Mouse (Mus musculus) left cerebral cortex, postnatal 14 days (tissue): ENCODE data around the gene Clic1. TPM values are rescaled to one million over a fixed set of nuclear protein-coding genes. Genes with fewer than 3 reads are reported as not detected.

ENCODE experiments used
- DNase-seq, 2 experiments: peaks; one replicate each; pipeline ENCODE4 v3.0.0; 2021 to 2022; ENCODE audit warnings: low spot score in 2 of 2, mixed read lengths in 1 of 2
- intact Hi-C: fragments of 180-260 bp; cut with DNase I; formaldehyde crosslinking; loops from one replicate; pipeline ENCODE4 v1.15.1; 2025
- total RNA-seq, 2 experiments: library from RNA; stranded (reverse); gene quantifications; 2 replicates each; pipeline ENCODE4 v1.2.3; 2021

Clic1 gene
- total RNA-seq, 2 experiments from 2014 or later = 10.1 to 13.8 TPM

GRCm38 (mm10) chr17:35080248-35080647 is 30.5 kb downstream of the Clic1 start:
- no peak for DNase-seq
- intact Hi-C loops = no loop called here

GRCm38 (mm10) chr17:35080710-35081109 is 30.9 kb downstream of the Clic1 start:
- DNase-seq = no peak
- intact Hi-C loops = no loop called here

- intact Hi-C loops = no loop called here
- no peak for DNase-seq
Observed at GRCm38 (mm10) chr17:35082841-35083576, 33.2 kb downstream of the Clic1 start.

- intact Hi-C loops = no loop called here
- no peak for DNase-seq
Observed at GRCm38 (mm10) chr17:35083929-35084497, 34.2 kb downstream of the Clic1 start.

- intact Hi-C loops = no loop called here
- DNase-seq = no peak
Observed at GRCm38 (mm10) chr17:35085208-35085865, 35.6 kb downstream of the Clic1 start, which contains the start of gene Ly6g6f. Ly6g6f (minus strand) TSS chr17:35085610.

DNA sequence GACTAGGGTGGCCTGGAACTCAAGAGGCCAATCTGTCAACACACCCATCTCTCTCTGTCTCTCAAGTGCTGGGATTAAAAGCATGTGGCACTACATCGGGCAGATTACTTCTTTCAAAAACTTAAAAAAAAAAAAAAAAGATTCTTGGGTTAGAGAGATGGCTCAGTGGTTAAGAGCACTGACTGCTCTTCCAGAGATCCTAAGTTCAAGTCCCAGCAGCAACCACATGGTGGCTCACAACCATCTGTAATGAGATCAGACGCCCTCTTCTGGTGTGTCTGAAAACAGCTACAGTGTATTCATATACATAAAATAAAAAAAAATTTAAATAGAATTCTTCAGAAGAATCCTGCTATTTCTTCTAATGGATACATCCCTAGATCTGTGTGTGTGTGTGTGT is 38.4 kb downstream of the Clic1 start:
- intact Hi-C loops = no loop called here

GRCm38 (mm10) chr17:35088825-35089644 is 39.3 kb downstream of the Clic1 start, which contains the start of gene Abhd16a:
Abhd16a (plus strand) TSS chr17:35089263.
- intact Hi-C loops = no loop called here
- DNase-seq = peak; percentile 94 to 95

More for the DNA sequence above, 38.4 kb downstream of the Clic1 start:
- DNase-seq = peak in 1 of 2 experiments; percentile 66

DNA sequence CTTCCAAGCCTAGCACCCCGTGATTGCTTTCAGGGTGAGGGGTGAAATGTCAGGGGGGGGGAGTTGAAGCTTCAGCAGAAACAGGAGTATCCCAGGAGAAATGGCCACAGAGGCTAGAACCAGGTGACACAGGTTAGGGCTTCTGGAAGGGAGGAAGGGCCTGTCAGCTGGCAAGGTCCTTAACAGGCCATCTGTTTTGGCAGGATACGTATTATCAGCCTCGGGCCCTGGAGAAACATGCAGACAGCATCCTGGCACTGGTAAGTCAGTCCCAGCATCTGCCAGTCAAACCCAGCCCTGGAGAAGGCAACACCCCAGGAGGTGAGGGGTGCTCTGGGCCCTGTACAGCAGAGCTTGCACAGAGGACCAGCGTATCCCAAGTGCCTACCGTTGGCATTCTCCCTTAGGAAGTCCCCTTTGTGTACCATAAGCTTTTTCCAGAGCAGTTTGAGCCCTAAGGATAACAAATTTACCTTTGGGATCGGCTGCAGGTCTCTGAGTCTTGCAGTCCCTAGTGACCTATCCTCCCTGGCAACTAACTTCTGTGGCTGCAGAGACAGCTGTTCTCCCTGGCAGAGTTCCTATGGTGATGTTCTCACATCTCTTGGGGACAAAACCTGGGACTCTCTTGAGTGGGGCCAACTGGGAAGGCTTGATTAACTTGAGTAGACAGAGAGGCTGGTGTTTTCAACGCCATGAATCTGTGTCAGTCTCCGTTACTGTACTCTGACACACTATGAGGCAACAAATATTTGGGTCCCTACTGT is 40.6 kb downstream of the Clic1 start:
- no peak for DNase-seq
- intact Hi-C loops = no loop called here

DNA sequence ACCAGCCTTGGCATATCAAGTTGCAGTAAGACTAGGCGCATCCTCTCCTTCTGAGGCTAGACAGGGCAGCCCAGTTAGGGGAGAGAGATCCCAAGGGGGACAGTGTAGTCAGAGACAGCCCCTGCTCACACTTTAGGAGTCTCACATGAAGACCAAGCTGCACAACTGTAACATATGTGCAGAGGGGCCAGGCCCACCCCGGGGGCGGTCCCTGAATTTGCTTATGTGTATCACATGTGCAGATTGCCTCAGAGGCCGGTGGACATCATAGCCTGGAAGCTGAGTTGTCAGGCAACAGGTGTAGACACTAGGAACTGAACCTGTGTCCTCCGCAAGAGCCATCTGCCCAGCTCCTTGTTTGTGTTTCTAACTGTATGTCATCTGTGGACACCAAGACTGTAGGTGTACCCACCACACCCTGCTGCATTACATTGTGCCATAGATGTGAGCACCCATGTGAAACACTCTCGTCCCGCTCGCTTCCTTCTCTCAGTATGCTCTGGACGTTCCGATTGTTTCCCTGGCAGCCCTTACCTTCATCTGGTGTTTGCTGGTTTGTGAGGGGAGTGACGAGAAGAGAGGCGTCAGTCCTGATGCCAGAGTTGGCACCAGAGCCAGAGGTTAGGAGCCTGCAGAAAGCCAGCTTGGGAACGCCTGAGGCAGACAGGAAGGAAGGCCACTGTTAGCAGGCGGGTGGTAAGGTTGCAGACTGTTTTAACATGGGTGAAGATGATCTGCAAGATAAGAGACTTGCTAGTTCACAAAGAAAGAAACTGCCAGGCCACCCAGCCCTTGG is 42.8 kb downstream of the Clic1 start:
- no peak for DNase-seq
- intact Hi-C loops = no loop called here

- intact Hi-C loops = no loop called here
- DNase-seq = no peak
Observed at GRCm38 (mm10) chr17:35094475-35095365, 45.0 kb downstream of the Clic1 start.

DNA sequence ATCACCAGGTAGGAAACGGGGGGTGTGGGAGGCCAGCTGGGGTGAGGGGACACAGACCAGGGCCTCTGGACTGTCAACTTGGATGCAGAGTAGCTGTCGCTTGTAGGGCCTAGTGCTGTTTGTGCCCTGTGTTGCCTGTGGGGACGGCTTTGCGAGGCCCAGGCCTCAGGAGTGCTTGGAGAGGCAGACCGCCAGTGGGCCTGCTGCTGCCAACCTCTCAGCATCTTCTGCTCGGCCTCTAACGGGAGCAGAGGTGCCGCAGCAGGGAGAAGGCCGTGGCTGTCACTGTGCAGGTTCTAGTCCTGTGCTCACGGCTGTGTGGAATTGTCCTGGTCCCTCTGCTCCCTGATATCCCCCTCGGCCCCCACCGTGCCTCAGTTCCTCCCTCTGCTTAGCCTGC is 46.8 kb downstream of the Clic1 start:
- no peak for DNase-seq
- intact Hi-C loops = no loop called here

GRCm38 (mm10) chr17:35097164-35097655 is 47.4 kb downstream of the Clic1 start:
- peak; percentile 39 to 68 for DNase-seq
- intact Hi-C loops = no loop called here

DNA sequence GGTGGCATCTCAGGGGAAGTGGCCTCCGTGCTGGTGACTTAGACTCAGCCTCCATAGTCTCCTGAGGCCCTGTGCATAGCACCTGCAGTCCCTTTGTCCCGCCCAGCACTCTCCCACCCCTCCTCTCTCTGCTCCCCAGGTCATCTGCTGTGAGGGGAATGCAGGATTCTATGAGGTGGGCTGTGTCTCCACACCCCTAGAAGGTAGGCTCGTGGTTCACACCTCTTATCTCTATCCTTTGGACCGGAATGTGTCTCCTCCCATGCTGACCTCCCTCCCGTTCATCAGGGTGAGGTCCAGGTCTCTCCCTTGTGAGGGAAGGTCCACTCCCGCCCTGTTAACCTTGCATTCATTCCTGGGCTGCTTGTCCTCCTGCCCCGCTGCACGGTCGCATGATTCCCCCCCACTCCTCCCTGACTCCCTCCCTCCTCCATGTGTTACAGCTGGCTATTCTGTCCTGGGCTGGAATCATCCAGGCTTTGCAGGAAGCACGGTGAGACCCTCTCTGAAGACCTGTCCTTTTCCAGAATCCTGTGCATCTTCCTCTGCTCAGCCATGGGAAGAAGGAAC is 50.5 kb downstream of the Clic1 start:
- intact Hi-C loops = no loop called here
- no peak for DNase-seq

GRCm38 (mm10) chr17:35101161-35101560 is 51.4 kb downstream of the Clic1 start:
- intact Hi-C loops = no loop called here

GRCm38 (mm10) chr17:35102299-35102698 is 52.5 kb downstream of the Clic1 start:
- intact Hi-C loops = no loop called here

More at GRCm38 (mm10) chr17:35101161-35101560, 51.4 kb downstream of the Clic1 start:
- no peak for DNase-seq

DNA sequence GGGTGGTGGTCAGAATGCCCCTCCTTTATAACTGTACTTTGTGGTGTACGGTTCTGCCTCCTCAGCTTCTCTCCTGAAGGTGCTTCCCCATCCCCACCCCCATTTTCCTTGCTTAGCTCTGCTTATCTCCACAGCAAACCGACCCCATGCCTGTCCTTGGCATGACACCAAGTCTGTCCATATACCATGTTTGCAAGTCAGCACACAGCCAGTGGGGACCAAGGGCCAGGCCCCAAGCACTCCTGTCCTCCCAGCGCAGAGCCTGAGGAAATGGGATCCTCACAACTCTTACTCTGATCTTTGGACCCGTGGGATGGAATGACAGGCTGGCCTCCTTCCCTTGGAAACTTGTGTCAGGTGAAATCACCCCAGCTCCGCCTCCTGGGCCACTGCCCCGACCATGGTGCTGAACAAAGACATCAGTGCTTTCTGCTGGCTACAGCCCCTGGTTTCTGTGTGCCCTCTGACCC is 53.5 kb downstream of the Clic1 start:
- DNase-seq = no peak
- intact Hi-C loops = no loop called here

More at GRCm38 (mm10) chr17:35102299-35102698, 52.5 kb downstream of the Clic1 start:
- no peak for DNase-seq

DNA sequence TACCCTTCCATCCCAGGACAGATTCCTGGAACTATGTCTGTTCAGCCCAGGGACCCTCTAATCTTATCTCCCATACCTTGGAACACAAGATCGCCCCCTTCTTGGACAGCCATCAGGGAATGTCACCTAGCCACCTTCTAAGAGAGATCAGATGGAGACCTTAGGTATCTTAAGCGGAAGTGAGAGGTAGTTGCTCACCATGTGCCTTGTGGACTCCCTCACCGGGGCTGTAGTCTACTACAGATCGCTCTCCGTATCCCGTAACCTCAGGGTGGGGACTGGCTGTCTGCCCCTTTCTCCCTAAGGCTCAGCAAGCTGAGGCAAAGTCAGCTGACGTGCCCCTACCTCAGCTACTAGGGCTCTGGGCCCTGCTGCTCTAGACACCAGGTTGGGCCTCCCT is 54.3 kb downstream of the Clic1 start:
- DNase-seq = no peak
- intact Hi-C loops = no loop called here
